Mouse (Mus musculus): ENCODE data around the gene Fhl5. TPM values are rescaled to one million over a fixed set of nuclear protein-coding genes. Genes with fewer than 3 reads are reported as not detected.

Gene Fhl5
- not detected in 2 replicates for polyA plus RNA-seq (2012; ENCODE audit: low replicate concordance)

DNA sequence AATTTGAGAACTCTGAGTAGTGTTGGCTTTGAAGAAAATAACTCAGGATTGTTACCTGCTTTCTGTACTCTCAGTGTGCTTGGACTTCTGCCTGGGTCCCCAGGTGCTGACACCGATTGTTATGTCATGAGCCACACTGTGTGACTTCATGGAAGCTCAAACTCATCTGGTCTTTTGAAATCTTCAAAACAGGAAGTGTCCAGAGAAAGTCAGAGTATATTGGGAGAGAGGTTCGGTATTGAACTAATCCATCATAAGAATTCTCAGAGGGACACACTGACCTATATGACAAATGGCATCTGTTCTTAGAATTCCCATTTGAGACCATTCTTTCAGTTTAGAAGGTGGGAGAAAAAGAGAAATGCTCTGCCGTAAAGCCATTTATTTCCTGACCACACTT lies at the start of gene Fhl5:
Fhl5 (minus strand) TSS at position 101 of the 400 bp plus-strand sequence.

DNA sequence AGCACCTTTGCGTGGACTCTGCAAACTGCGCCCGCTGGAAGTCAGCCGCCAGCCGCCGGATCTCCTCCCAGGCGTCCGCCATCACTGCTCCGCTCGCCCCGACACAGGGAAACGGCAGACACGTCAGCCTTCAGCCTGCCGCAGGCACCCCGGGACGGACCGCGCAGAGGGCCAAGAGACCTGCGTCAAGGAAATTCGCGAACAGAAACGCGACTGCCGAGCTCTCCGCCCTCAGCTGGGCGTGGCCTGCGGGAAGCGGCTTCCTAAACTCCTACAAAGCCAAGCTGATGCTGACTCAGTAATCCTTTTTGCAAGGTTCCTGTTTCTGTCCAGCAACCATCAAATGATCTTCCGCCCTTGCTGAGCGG lies 39.0 kb upstream of the Fhl5 start, which contains the start of gene Ufl1:
Ufl1 (minus strand) TSS at position 151 of the 368 bp plus-strand sequence.

Other genes starting within 250 kb of the Fhl5 start
- 0.39 and 1.7 TPM in 2 replicates for gene Ufl1, start 38.9 kb upstream of the Fhl5 start, polyA plus RNA-seq (2012; ENCODE audit: low replicate concordance)

Data from leukemia stem cell, adult 10-12 weeks (primary cell).